Mouse (Mus musculus) E14TG2a.4 (cell line): ENCODE data around the gene Rgsl1.

ENCODE experiments used
- CTCF ChIP-seq: conservative IDR thresholded peaks from 2 replicates; pipeline ENCODE4 v1.5.1; 2014; ENCODE audit warnings: low read length
- NANOG ChIP-seq: IDR thresholded peaks from 2 replicates; pipeline ENCODE4 v1.6.1; 2014; ENCODE audit warnings: borderline replicate concordance, low read length, mixed read lengths

DNA sequence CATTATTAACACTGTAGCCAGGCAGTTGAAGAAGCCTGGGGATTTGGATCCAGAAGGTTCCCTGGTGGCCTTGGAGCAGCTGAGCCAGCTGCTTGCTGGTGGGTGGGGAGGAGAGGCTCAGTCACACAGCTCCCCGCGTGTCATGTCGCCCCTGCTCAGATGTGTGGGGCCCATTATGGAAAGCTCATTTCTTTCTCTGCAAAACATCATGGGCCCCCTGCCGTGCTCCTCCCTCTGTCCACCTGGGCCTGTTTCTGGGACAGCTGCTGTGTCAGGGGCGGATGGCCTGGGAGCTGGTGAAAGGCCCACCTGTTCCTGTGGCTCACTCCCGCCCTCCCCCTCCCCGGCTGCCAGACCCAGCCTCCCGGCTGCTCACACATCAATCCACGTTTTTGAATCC is 110.8 kb downstream of the Rgsl1 start:
- no peak for TF ChIP-seq CTCF
- no peak for TF ChIP-seq NANOG
